Mouse (Mus musculus) monocyte, adult 5-6 weeks (primary cell): ENCODE measurements around the gene Serpine2. TPM values are rescaled to one million over a fixed set of nuclear protein-coding genes. Genes with fewer than 3 reads are reported as not detected.

Source experiments
- ATAC-seq: fragments of 153-309, 156-312 bp; replicated peaks from 2 replicates; pipeline ENCODE4 v1.8.0; 2017; ENCODE audit warnings: mild to moderate bottlenecking; ENCODE audit not compliant: low TSS enrichment, insufficient number of reproducible peaks, severe bottlenecking, poor library complexity, low FRiP score
- total RNA-seq: library from RNA; stranded (forward); fragments of 200-1000, 200-491, 200-594 nt; gene quantifications from 3 replicates; pipeline ENCODE4 v1.2.3, GENCODE M21; 2017

The Serpine2 gene
- total RNA-seq = 3.4 to 7.1 TPM in 2 of 3 replicates, not detected in the other

DNA sequence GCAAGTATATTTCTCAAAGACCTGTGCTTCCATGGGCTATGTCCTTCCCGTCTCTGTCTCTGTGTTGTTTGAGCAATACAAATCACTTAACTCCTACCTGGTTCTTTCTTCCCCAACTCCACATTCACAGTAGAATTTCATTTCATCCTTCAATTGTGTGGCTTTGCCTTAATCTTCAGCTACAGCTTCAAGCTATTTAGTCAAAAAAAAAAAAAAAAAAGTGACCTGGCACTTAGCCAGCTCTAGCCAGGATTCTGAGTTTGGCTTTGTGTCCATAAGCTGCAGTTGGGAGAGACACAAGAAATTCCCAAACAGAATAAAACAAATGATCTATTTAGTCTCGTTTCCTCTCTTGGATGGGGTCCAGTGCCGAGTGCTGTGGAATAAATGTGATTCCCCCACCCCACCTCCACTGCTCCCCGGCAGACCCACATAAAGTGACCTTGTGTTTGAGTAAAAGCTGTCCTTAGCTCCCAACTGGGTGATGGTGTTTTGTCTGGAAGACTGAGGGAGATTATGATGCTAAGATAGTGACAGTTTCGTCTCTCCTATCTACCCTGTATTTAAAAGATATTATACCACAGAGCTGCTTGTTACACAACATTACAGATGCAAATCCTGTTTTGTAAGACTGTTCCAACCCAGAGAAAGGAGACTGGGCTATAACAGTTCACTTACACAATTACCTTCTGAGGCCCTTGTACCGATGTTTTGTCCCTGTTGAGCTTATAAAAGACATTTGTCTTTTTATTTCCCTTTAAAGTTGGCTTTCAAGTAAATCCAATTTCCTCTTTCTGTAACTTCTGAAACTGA lies at the start of gene Serpine2:
TSS of gene Serpine2 (minus strand) at position 51 of the 813 bp plus-strand sequence.
- ATAC-seq = no peak

DNA sequence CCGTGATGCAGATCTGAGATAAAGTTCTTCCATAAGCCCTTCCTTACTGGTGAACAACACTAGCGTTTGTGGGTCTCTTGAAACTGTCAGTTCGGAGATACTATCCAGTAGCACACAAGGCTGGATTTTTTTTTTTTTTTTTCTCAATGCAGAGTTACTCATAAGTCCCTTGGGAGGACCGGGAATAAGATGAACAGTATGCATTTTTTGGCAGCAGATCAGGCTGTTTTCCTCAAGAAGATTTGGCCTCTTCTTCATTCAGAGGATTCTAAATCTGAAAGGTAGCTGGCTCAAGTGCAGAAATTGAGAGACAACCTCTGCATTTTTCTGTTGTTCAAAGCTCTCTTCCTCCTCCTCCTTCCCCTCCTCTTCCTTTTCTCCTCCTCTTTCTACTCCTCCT lies 46.8 kb upstream of the Serpine2 start:
- ATAC-seq = no peak

DNA sequence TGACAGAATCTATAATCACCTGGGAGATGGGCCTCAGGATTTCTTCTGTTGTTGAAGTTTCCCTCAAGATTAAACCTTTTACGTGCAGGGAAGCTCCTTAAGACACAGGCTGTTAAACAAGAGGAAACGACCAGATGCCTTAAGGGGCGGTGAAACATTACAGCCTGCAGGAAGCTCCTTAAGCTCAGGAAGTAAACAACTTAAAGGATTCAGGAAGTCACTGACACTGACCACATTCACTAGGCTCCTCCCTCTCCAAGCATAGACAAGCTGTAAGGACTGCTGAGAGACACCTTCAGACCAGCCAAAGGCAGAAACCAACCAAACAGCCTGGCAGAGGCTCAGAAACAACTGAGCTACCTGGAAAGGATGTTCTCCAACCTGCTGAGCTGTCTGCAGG lies 44.3 kb upstream of the Serpine2 start:
- no peak for ATAC-seq

DNA sequence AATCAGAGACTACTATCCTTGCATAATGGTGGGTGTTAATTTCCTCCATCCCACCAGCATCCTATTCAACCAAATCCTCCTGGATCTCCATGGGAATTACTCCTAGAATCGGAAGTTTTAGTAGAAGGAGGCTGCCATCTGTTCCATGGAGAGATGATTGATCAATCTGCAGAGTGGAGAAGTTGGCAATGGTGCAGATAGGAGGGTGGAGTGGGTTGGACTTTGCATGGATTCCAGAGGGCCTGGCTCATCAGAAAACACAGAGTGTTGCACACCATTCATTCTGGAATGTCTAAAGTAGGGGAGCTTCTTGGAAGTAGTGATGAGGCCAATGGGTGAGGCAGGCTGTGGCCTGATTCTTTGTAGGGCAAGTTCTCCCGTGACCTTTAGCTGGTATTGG lies 41.9 kb upstream of the Serpine2 start:
- no peak for ATAC-seq

DNA sequence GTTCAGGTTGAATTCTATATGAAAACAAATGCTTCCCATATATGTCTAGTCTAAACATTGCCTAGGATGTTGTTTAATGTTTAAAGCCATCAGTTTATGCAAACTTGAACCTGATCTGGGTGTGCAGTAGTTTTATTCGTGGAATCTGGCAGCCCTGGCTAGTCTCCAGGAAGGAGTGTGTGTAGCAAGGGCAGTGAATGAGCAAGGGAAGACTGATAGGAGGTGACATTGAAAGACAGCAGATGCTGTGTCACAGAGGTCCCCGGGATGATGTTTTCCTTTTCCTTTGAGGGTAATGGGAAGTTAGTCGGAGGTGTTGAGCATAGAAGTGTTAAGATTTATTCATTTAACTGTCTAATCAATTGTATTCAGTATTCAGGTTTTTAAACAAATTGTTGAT lies 21.7 kb upstream of the Serpine2 start:
- no peak for ATAC-seq

DNA sequence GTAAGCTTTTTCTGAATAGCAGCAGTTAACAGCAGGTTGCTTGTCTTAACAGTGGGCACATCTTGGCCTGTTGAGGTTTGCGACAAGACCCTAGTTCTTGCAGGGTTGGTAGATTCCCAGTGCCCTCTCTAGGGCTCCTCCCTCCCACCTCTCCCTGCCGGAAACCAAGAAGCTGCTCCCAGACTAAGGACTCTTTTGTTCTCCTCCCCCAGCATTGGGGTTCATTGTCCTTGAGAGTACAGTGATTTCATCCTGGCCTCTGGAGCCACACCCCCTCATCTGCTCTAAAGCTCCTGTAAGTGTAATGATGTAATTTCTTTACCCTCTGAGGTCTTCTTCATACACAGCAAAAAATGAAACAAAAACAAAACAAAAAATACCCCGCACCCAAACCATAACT lies 13.8 kb upstream of the Serpine2 start:
- ATAC-seq = no peak

DNA sequence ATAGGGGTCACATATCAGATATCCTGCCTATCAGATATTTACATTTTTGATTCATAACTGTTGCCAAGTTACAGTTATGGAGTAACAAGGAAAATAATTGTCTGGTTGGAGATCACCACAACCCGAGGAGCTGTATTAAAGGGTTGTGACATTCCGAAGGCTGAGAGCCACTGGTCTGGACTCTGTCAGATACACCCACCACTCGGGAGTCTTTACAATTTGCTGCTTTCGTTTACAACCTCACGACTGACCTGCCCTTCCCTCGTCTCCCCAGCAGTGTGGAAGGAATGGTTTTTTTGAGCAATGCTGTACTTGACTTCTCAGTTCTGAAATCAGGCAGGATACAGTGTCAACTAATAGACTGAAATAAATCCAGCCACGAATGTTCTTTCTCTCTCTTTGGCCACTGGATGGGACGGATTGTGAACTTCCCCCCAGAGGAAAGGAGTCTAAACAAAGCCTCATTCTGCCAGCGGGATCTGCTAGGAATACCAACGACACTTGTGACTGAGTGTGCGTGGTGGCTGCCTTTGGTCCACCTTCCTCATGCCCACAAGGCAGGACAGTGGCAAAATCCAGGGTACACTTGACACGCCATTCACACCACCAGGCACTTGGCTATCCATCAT lies 455 bp downstream of the Serpine2 start:
- ATAC-seq = no peak

DNA sequence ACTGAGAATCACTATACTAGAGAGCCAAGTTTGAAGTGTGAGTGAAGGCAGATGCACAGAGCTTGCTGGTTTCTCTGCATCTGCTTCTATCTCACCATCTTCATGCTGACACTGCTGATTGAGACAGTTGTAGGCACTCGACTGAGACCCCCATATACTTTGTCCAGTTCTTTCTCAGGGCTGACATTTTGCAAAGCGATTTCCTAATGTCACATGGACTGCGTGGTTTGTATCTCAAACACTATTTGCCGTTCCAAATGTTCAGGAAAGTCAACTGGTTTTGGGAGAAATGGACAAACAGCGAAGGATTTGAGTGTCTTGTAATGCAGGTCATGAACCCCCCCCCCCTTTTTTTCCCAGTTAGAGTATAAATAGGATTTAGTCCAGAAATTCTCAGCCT lies 1.0 kb downstream of the Serpine2 start:
- no peak for ATAC-seq

DNA sequence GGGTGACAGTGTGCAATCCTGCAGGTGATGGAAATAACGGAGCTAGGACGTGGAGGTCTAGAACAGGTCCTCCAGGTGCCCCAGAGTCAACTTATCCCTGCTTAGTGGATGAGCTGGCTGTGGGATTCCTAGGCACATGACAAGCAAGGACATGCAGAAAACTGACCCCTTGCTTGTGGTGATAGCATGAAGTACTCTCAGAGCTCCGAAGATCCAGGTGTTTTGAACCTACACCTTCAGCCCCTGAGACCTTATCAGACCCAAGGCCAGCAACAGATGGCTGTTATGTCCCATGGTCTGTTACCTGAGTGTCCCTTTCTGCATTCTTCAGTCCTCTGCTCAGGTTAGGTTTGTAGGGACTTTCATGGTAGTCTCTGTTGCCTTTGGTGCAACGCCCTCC lies 2.0 kb downstream of the Serpine2 start:
- no peak for ATAC-seq

DNA sequence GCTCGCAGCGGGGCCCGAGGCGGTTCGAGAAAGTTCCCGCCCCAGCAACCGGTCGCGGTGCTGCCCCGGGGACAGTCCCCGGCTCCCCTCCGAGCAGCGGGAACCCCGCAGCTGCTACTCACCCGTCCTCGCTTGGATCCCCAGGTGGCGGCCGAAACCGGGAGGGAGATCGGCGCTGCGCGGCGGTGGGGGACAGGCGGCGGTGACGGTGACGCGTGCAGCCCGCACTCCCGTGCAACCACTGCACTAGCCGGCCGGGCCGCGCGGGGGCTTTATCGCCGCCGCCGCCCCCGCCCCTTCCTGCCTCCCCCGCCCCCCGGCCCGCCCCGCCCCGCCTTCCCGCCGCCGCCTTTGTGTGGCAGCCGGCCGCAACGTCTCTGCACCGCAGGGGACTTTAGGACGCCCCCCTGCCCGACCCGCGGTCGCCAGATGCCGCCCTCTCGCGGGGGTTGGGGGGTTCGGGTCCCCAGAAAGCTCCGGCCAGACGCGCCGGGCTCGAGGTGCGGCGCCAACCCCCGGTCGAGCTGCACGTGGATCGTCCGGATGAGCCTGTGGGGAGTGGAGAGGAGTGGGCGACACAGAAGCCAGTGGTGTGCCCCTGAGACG lies 2.5 kb downstream of the Serpine2 start:
- no peak for ATAC-seq

DNA sequence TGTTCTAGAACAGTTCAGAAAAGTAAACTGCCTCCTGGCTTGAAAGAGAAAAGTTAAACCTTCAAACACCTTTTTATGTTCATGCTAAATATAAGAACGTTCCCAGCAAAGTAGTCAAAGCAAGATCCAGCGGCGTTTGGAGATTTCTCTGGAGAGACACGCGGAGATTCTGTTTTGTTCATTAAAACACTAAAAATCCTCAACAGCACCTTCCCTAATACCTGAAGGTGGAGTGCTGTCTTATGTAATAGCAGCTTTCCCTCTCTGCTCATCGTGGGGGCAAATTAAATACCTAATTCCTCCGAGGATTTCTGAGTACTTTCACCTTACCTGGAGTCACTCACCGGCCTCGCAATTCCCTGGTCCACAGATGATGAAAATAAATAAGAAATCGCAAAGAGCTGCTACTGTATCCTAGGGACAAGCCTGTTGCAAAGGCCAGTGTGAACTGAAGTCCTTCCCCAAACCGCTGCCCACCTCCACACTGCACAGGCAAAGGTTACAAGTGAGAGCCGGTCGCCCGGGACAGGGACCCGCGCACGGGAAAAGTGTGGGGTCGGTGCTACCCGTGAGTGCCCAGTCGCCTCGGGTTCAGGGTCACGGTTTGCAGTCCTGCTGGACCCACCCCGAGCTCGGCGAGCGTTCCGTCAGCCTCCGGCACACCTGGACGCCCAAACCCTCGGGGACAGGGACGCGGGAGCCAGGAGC lies 3.1 kb downstream of the Serpine2 start:
- no peak for ATAC-seq

DNA sequence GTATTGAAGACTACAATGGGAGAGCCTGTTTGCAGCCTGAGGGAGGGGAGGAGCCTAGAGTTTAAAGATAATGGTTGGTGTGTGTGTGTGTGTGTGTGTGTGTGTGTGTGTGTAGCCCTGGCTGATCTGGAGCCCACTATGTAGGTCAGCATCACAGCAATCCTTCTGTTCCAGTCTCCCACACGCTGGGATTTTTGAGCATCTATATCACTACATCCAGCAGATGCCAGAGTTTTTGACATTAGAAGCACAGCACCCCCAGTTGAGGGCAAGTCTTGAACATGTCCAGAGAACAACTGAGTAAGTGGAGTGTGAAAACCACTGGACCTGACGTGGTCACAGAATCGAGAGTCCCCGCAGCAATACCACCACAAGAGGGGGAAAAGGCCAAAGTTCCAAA lies 4.2 kb downstream of the Serpine2 start:
- no peak for ATAC-seq

DNA sequence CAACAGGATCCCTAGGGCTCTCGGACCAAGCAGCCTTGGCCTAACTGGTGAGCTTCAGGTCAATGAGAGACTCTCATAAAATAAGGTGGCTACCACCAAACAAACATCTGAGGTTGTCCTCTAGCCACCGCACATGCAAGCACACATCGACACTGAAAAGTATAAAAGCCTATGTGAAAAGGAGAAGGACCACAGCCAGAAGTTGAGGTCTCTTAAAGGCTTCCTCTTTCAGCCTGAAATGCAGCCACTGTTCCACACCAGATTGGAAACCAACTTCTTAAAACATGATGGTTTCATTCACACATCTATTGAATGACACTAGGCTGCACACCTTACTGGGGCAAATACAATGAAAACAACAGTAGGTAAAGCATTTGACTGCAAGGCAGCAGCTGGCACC lies 7.5 kb downstream of the Serpine2 start:
- ATAC-seq = no peak

DNA sequence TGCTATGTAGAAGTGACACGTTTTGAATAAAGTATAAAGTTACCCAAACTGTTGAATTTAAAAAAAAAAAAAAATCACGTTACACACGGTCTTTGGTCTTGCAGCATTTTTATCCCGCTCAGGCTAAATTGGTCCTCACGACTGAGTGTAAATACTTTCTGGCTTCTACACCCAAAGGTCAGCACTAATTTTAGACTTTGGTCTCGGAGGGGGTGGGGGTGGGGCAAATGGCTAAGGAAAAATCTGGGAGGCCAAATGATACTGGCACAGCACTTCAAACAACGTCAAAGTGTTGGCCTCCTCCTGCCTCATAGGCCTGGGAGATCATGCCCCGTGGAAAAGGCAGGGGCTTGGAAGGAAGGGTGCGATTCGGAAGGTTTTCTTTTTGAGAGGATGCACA lies 10.6 kb downstream of the Serpine2 start:
- ATAC-seq = no peak

DNA sequence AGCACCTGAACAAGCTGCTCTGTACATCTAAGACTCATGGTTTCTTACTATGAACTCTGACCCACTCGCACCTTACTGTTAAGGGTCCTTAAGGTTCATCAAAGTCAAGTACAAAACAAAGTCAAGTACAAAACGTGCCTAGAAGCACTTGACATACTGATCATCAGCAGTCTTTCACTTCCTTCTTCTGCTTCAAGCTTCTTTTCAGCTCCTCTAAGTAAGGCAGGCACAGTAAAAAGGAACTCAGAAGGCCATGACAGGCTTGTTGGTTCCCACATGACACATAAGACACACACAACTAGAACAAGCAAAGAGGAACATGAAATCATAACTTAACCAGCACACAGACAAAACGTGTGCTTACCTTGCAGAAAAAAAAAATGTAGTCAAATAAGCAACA lies 12.3 kb downstream of the Serpine2 start:
- ATAC-seq = peak; percentile 75

DNA sequence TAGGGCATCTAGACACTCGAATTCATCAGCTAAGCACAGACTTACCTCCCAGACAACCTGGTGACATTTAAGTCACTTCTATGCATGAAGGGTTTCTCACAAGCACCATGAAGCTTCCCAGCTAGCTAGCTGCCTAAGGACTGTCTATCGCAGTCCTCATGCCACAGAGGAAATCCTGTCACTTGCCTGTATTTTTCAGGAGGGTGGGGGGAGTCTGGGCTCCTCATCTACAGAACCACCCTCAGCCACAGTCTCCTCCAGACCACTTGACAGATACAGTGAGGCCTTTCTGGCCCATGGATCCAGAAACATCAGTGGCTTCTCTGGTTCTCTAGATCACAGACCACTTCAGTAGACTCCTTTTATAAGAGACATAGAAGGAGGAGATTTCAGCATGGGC lies 14.1 kb downstream of the Serpine2 start:
- no peak for ATAC-seq

DNA sequence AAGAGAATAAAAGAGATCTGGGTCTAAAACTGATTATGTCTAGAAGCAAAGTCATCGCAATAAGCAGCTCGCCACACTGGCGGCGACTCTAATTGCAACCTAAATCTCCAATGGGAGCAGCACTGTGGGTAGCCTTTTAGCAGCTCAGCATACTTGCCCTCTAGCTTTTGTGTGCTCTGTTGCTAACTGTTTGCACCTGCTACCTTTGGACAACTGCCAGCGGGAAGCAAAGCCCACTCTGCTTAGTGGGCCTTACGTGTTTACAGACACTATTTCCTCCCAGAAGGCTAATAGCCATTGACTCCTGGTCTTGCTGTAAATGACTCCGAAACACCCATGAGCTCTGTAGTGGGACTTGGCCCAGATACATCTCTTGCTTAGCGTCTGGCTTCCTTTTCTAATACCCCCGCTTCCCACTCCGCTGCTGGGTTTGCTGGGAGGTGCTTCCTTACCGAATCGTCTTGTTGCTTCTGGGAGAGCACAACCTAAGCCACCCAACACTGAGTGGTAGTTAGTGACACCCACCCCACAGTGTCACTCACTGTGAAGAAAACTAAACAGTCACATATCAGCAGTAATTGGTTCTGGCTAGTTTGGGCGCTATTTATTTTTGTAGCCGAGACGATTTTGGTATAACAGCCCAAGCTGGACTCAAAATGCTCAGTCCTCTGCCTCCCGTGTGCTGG lies 28.1 kb downstream of the Serpine2 start:
- ATAC-seq = no peak

DNA sequence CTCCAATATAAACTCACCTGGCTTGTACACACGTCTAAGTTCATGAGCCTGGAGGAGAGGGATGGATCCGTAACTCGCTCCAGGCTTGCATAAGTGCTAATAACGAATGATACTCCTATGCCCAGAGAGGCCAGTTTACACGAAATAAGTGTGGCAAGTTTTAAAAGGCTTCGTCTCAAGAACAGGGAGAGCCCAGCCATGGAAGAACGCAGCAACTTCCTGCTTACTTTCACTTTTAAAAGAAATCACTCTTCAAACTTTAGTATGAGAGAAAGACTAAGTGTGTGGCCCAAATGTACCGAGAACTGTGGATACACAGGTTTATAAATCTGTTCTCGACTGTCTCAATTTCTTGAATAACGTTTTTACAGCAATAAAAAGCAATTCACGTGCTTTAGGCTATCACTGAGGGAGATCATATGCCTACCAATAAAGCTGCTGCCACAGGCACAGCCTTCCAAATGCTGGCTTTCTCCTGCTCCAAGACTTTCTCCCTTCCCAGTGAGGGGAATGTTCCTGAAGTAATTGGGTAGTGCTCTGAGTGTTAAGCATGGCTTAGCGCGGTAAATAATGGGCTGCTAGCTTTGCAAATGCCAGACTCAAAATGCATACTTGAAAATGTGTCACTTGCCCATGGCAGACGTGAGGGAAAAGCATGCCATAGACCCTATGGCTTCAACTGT lies 36.9 kb downstream of the Serpine2 start:
- no peak for ATAC-seq
